Mouse (Mus musculus): Measurements from ENCODE around the gene Slc22a14.
"Not testable (repeated sequence)": the region's sequence is repeated elsewhere in the genome, so short reads cannot be mapped to it uniquely, and the experiment has no call there.

The Slc22a14 gene

DNA sequence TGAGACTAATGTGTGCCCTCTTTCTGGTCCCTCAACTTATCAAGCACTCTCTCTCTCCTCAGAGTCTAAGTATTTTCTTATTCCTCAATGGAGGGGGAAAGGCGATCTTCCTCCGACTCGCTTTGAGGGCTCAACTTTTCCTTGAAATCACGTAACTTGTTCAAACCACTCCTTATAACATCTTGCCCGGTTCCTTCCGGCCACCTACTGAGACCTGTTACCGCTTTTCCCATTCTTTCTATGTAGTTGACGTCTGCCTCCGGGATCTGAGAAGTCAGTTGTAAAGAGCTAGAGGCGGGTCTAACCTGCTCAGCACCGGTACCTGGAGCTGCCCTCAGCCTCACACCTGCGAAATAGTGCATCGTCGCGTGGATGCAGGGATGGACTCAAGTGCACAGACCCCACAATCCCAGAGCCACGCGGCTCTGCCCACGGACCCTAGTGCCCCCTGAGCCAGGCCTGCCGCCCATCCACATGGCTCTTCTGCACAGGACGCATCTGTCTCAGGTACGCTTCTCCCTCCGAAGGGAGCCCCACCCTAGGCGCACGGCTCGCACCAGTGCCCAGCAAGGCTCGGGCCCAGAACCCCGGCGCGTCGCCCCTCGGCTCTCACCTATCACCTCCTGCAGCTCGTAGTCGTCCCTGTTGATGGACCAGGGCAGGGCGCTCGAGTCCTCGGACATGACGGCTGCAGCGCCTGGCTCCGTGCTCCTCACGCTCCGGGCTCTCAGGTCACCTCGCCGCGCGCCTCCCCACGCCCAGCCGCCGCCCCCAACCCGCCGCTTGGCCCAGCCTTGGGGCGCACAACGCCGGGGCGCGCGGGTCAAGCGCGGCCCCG lies 43.7 kb downstream of the Slc22a14 start:
- DNase-seq: no peak

DNA sequence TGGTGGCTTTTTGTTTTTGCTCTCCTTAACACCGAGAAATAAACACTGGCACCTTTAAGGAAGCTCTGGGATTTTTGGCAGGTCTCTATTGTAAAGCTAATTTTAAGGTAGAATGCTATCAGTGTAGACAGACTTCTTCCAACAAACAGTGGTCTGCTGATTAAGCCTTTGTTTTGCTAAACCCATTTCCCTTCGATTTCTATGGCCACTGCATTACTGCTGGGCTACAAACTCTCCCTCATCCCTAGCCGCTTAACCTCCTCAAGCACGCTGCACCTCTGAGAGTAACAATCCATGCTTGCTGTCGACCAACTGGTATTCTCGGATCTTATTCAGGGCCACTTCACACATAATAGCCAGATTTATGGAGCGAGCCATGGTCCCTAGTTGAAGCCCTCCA lies 44.4 kb downstream of the Slc22a14 start:
- no peak for DNase-seq

DNA sequence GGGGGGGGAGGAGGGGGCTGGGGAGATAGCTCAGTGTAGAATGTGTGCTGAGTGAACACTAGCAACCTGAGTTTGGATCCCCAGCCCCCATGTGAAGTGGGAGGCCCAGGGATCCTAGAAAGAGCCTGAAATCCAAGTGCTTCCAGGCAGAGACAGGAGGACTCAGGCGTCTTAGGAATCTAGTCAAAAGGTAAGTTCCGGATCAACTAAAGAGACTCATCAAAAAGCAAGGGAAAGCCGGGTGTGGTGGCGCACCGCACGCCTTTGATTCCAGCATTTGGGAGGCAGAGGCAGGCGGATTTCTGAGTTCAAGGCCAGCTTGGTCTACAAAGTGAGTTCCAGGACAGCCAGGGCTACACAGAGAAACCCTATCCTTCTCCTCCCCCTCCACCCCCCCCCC lies 44.9 kb downstream of the Slc22a14 start:
- DNase-seq: no peak

DNA sequence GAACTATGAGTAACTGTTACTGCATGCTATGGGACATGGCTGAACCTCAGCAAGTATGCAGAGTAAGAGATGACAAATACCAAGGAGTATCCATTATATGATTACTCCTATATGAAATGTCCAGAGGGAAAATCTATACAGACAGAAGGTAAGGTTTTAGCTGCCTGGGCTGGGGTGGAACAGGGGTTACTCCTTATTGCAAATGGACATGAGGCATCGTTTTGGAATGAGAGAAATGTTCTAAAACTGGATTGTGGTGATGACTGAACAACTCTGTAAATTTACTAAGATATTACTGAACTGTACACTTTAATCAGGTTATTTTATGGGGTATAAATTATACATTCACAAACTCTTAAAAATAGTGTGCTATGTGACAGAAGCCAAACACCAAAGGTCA lies 46.5 kb downstream of the Slc22a14 start:
- no peak for DNase-seq

DNA sequence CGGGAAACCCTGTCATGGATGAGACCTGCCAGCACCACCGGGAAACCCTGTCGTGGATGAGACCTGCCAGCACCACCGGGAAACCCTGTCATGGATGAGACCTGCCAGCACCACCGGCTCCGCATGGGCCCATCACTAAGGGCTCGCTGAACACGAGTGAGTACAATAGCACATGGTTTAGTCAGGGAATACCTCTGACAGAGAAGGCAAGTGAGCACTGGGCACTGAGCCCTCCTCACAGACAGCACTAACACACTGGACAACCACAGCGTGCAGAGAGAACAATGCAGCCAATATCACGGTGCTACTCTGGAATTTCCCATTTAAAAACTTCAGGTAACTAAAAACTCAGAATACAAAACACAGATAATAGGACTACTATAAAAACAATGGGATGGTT lies 52.3 kb downstream of the Slc22a14 start:
- no peak for DNase-seq

DNA sequence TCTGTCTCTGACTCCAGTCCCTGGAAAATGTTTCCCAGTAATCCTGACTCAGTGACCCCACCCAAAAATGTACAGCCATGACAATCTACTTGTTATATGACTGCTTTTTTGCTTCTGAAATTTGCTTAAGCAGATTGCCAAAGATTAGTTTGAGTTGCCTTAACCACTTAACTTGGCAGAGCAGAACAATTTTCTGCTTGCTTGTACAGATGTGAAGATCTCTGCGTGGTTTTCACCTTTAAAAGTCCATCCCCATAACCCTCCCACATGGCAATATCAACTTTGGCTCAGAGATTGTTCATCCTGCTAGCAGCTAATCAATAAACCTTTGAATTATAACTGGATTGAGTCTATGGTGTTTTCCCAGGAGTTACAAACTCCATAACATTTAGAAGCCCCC lies 56.3 kb downstream of the Slc22a14 start:
- no peak for DNase-seq

DNA sequence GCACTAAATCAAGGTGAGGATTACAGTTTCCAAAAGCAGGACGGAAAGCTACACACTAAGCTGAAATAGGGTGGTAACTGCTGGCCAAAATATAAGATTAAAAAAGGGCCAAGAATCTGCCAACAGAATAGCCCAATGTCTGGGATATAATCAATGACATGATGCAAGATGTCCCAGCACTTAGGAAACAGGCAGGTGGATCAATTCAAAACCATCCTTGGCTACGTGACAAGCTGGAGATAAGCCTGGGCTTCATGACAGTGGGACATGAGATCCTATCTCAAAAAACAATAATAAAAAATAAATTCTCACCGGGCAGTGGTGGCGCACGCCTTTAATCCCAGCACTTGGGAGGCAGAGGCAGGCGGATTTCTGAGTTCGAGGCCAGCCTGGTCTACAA lies 59.5 kb downstream of the Slc22a14 start:
- no peak for DNase-seq

DNA sequence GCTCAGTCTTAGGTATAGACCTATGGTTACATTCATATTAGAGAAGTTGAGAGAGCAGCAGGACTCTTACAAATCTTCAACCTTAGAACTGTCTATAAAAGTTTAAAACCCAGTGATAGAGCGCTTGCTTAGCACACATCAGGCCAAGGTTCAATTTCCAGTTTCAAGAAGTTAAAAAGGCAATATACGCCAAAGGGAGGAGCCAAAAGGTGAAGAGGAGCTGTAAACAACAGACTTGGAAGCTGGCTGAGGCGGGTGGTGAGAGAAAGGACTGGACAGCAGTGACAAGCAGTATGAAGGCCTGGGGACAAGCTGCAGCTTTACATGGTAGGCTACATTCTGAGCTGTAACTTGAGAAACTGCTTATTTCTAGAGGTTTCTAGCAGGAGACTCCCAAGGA lies 66.8 kb downstream of the Slc22a14 start:
- DNase-seq: no peak

DNA sequence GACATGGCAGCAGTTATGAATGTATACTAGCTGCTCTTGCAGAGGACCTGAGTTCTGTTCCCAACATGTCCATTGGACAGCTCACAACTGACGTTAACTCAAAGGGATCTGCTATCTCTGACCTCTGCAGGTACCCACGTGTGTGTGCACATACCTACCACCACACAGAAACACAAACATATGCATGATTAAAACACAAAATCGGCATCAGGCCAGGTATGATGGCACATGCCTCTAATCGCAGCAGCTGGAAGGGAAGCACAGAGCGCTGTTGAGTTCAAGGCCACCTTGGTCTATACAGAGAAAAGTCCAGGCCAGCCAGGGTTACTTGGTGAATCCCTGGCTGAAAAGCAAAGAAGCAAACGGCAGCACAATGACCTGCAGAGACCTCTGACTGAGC lies 67.7 kb downstream of the Slc22a14 start:
- no peak for DNase-seq

DNA sequence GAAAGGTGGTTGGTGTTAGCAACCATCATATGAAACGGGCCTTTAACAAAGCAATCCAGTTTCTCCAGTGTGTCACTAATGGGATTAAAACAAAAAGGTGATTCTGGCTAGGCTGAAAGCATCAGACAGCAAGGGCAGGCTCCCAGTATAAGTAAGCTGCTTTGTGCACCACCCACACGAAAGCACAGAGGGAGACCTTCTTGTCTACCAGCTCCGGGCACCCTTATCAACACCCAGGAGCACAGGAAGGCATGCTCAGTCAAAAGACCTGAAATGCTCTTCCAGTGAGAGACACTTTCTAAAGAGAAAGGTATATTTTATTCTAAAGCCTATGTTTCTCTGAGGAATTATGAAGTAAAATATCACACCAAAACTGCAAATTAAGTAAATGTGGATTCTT lies 74.6 kb downstream of the Slc22a14 start:
- no peak for DNase-seq

DNA sequence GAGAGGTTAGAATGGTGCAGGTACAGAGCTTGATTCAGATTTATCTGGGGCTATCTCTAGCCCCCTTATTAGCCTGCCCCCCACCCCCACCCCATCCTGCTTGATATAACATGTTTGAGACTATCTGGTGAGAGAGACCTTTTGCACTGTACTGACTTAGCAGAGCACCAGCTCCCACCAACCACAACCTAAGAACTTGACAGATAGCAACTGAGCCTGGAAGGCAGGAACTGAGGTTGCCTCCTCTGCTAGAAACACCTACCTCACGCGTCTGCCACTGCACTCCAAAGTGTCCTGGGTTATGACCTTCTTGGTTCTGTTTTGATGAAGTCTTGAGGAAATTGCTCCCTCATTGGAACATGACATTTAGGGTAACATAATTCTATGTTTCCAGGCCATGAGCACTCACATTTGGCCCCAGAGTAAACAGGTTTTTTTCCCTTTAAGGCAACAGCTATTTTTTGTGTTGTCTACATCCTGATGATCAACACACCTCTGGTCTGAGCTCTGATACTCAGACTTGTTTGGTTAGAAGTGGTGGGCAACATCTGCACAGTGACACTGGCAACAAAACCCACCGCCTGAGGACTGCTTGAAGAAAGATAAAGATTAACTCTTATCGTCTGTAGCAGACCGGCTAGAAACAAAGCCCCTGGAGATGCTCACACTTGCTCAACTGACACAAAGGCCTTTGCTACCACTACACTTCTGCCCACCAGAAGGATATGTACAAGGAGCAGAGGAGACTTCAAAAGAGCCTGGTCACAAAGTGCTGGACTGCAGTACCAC lies 84.3 kb downstream of the Slc22a14 start:
- no peak for DNase-seq

DNA sequence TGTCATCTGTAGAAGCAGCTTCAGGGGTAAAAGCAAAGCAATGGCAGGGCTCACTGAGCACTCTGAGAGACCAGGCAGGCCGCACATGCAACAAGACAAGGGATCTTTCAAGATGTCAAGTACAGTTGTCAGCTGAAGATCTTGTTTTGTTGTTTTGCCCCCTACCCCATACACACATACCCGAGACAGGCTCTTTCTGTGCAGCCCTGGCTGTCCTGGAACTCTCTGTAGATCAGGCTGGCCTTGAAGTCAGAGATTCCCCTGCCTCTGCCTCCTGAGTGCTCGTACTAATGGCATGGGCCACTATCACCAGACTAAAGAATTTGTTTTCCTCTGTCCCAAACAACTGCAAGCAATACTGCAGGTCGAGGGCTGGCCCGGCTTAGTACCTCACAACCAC lies 87.3 kb downstream of the Slc22a14 start:
- no peak for DNase-seq

DNA sequence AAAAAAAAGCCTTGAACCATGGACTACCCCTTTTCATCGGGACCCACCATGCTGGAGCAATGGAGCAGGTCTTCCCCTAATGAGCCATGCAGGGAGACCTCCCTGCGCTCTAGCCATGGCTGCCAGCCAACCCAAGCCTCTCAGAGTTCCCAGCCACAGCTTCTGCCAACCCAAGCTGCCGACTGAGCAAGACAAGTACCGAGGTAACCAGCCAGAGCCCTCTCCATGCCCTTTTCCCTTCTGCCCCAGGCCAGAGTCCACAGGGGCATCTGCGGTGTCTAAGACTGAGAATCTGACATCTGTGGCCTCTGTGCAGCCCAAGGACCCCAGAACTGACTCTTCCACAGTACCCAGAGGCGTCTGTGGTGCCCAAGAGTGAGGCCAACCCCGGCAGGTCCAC lies 89.0 kb downstream of the Slc22a14 start:
- no peak for DNase-seq

DNA sequence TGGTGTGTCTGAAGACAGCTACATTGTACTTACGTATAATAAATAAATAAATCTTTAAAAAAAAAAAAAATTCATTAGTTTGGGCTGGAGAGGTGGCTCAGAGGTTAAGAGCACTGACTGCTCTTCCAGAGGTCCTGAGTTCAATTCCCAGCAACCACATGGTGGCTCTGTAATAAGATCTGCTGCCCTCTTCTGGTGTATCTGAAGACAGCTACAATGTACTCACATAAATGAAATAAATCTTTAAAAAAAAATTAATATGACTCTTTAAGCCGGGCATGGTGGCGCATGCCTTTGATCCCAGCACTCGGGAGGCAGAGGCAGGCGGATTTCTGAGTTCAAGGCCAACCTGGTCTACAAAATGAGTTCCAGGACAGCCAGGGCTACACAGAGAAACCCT lies 90.5 kb downstream of the Slc22a14 start:
- DNase-seq: not testable (repeated sequence)

DNA sequence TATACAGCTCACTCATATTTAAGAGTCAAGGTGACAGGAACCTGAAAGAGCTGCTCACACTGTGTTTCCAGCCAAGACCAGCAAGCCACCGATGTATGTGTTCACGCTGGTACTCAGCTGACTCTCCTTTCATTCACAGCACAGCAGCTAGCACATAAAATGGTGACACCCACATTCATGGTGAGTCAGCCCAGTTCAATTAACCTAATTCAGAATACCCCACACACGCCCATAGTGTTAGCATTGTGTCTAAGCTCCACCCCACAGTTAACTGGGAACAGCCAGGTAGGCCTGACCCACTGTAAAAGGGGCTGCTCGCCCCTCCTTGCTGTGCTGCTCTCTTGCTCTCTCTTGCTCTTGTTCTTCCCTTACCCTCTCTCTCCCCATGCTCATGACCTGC lies 93.9 kb downstream of the Slc22a14 start:
- DNase-seq: no peak

DNA sequence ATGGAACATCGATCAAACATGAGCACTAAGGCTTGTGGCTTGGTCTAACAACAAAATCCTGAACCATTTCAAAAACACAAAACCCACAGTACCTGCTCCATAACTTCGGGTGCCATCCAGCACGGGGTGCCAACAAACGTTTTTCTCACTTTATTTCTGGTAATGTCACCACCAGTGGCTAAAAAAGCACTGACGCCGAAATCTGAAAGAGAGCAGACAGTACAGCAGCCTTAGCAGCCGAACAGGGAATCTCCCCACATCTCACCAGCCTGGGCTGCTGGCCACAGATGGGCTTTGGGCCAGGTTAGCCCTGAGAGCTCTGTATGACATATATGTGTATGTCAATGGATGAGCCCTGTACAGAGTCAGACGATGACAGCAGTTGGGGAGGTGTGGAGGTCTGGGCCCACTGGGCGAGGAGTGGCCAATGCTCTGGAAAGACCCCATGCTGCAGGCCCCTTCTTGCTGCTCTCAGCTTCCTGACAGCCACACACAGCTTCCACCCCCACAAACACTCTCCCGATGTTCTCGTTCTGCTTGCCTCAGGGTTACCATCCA lies 96.7 kb downstream of the Slc22a14 start:
- DNase-seq: no peak

DNA sequence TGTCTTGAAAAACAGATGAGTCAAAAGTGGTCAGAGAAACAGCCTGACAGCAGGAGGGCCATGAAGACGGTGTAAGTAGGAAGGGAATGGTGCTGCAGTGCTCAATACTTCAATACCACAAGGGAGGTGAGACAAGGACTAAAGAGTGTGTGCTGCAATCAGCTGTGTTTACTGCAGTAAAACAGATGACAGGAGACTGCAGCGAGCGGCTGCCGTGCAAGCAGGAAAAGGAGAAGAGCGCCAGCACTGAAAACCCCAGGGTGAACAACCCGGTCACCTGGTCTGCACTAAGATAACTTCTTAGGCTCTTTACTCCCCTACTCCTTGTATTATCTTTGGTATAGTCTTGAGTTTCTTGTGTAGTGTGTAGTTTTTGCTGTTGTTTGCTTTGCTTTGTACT lies 97.2 kb downstream of the Slc22a14 start:
- DNase-seq: no peak

DNA sequence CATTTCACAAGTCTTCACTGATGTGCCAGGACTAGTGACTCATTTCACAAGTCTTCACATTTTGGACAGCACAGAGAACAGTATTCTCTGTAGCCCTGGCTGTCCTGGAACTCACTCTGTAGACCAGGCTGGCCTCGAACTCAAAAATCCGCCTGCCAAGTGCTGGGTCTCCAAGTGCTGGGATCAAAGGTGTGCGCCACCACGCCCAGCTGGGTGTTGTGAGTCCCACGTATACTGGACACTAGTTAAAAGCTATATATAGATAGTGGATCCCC lies 99.3 kb downstream of the Slc22a14 start:
- DNase-seq: not testable (repeated sequence)

DNA sequence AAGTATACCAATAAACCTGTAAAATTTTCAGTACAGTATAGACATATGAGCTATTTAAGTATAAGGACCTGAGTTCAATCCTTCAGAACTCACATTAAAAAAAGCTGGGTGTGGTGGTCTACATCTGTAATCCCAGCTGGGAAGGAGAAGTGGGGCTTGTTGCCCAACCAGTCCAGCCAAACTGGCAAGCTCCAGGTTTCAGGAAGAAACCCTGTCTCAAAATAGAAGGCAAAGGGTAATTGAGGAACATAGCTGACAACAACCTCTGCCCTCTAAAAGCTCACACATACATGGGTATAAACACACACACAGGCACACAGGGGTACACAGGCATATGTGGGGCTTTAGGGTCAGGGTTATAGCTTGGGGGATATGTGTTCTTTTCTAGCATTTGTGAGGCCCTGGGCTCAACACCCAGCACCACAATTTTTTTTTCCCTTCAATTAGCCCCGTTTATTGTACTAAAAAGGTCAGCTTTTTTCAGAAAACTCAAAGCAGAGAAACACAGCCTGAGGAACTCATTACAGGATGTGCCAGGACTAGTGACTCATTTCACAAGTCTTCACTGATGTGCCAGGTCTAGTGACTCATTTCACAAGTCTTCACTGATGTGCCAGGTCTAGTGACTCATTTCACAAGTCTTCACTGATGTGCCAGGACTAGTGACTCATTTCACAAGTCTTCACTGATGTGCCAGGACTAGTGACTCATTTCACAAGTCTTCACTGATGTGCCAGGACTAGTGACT lies 99.8 kb downstream of the Slc22a14 start:
- DNase-seq: not testable (repeated sequence)

DNA sequence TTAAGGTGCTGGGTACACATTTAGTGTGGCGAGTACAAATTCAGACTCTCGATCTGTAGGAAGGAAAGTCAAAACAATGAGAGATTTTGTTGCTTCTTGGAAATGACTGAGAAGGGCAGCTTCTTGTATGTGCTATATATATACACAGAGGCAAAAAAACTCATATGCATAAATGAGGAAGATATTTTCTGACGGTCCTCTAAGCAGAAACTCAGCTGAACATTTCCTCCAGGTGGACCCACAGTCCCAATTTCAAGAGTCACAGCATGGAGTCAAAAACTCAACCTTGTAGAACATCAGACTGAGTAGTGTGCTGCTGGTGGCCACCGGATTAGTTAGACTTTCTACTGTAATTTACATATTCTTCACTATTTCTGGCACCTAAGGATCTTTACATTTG lies 102.3 kb downstream of the Slc22a14 start:
- DNase-seq: no peak

DNA sequence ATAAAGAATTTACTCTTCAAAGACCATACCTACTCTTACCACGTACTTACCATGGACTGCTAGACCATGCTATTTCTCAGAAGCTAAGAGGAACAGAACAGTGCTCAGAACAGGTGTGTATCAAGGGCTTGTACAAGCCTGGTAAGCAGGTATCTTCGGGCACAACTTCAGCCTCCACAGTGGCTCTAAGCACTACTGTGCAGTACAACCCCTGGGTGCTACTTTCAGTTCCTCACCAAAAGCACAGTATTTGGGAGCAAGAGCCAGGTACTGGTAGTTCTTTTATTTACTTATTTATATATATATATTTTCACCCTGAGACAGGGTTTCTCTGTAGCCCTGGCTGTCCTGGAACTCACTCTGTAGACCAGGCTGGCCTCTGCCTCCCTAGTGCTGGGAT lies 104.5 kb downstream of the Slc22a14 start:
- DNase-seq: no peak

DNA sequence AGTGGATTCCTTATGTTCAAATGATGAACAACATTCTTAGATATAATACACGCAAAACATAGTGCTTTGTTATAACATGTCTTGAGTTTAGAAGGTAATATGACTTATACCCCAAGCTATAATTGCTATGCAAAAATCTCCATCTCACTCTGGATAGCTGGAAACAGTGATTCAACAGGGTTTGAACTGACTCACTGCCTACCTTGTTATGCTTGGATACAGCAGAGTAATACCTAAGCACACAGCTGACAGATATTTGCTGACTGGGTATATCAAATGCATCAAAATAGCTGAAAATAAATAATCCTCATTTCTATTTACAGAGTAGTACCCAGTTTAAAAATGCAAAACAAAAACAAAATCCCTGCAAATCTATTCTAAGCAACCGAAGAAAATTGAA lies 106.6 kb downstream of the Slc22a14 start:
- DNase-seq: no peak

DNA sequence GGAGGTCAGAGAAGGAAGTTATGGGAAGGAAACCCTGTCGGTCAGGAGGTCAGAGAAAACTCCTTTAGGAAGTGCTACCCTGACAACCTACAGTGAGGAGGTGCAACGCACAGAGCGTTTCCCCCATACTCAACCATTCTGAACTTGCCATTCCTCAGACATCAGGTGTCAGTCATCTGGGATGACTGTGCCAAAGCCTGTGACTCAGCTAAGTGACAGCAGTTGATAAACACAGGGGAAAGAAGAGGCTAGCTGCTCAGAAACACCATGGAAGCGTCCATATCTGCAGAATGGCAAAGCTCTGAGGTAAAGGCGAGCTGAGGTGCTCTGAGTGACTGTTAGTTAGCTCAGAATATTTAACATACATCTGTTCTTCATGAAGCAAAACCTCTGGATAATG lies 107.2 kb downstream of the Slc22a14 start:
- no peak for DNase-seq

DNA sequence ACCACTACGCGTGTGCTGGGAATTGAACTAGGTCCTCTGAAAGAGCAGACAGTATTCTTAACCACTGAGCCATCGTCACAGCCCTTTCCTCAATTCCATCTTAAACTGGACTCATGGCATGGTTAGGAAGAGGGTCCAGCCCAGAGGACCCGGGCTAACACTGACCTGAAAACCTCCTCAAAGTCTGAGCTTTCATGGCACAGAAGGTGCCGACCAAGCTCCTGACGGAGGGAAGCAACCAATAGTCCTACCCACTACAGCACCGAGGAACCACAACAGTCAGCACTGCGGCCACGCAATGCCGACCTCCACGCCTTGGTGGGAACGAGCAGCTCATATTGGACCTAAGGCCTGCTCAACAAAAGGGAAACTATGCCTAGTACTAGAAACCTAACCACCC lies 109.2 kb downstream of the Slc22a14 start:
- no peak for DNase-seq

All from spleen, adult 18-20 months (tissue).